Mouse (Mus musculus): ENCODE data around the gene G3bp2. TPM values are rescaled to one million over a fixed set of nuclear protein-coding genes. Genes with fewer than 3 reads are reported as not detected.

The G3bp2 gene
- polyA plus RNA-seq, 1 experiment, result 39.1 TPM

DNA sequence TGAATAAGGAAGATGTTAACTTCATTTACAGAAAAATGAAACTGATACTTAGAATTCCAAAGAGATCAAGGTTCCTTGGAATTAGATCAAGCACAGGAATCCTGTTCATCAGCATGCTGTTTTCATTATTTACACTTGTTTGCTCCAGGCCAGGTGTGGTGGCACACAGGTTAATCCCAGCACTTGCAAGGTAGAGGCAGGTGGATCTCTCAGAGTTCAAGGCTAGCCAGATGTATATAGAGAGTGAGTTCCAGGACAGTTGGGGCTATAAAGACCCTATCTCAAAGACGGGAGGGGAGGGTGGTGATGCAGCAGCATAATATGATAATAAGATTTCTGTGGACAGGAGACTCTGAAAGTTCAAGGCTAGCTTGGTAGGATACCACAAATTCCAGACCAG is 3.1 kb downstream of the G3bp2 start:
- Histone ChIP-seq H3K79me3 (ENCODE audit: low read depth) (peaks cover 69% of the 10 kb centered on the region), H3K79me2 (ENCODE audit: control insufficient read depth, insufficient read depth) (peaks cover 80% of the 10 kb centered on the region), H3K27me3 (ENCODE audit: control insufficient read depth, insufficient read depth, insufficient read length) (no peaks in the 10 kb centered on the region), H3ac (ENCODE audit: control insufficient read depth, insufficient read length, low read depth) (no peak overlapping the region), H3K4me3 (ENCODE audit: insufficient read depth, poor library complexity, severe bottlenecking) (no peak overlapping the region), H3K36me3 (ENCODE audit: control insufficient read depth, insufficient read depth) (peaks cover 2% of the 10 kb centered on the region)
- TF ChIP-seq CEBPB (IDR thresholded peaks at IDR 0.05; ENCODE audit: low read depth) (no peak), USF1 (IDR thresholded peaks at IDR 0.05; ENCODE audit: low read depth) (no peak), MYOD1 (IDR thresholded peaks at IDR 0.05; ENCODE audit: control insufficient read depth, insufficient read length, low read depth) (no peak), FOSL1 (IDR thresholded peaks at IDR 0.05; ENCODE audit: insufficient read depth, low read length, poor library complexity, severe bottlenecking) (no peak), CTCF (IDR thresholded peaks at IDR 0.05; ENCODE audit: control insufficient read depth, insufficient read depth, insufficient read length) (no peak)

DNA sequence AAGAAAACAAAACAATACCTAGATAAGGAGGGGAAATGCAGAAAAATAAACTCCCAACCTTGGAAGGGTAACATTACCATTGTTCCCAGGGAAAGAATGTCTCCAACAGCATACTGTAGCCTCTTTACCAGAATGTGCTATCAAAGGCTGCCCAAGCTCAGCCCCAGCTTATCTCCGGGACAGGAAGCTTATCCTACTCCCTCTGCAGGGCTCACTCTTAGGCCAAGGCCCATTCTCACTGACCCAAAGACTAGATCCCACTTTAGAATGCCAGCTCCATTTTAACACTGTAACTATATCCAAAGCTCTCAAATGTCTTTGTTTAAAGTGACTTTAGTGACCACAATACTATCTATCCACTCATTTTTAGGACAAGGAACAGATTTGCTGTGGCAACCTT is 4.2 kb downstream of the G3bp2 start:
- Histone ChIP-seq H3K36me3 (ENCODE audit: control insufficient read depth, insufficient read depth) (peaks cover 5% of the 10 kb centered on the region), H3K4me3 (ENCODE audit: insufficient read depth, poor library complexity, severe bottlenecking) (no peak overlapping the region), H3ac (ENCODE audit: control insufficient read depth, insufficient read length, low read depth) (no peak overlapping the region), H3K79me2 (ENCODE audit: control insufficient read depth, insufficient read depth) (peaks cover 91% of the 10 kb centered on the region), H3K27me3 (ENCODE audit: control insufficient read depth, insufficient read depth, insufficient read length) (no peaks in the 10 kb centered on the region), H3K79me3 (ENCODE audit: low read depth) (peaks cover 80% of the 10 kb centered on the region)
- TF ChIP-seq MAX (IDR thresholded peaks at IDR 0.05) (no peak), MYOG (IDR thresholded peaks at IDR 0.05; ENCODE audit: control insufficient read depth, extremely low read depth, insufficient read length) (no peak), FOSL1 (IDR thresholded peaks at IDR 0.05; ENCODE audit: insufficient read depth, low read length, poor library complexity, severe bottlenecking) (no peak), CEBPB (IDR thresholded peaks at IDR 0.05; ENCODE audit: low read depth) (no peak), MYOD1 (IDR thresholded peaks at IDR 0.05; ENCODE audit: control insufficient read depth, insufficient read length, low read depth) (no peak), CTCF (IDR thresholded peaks at IDR 0.05; ENCODE audit: control insufficient read depth, insufficient read depth, insufficient read length) (no peak), USF1 (IDR thresholded peaks at IDR 0.05; ENCODE audit: low read depth) (no peak)

DNA sequence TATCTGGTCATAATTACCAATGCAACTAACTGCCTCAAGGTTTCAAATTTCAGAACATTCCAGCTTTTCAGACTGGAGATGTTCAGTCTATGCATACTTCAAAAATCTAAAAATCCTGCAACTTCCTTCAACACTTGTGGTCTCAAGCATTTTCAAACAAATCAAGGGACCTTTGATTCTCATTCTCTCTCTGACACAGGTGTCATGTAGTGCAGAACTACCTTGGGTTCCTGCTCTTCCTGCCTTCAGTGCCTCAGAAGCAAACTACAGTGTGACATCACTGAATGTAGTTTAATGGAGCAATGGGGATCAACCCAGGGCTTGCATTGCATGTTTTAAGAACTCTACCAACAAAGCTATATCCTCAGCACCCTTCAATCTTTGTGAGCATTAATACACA is 4.8 kb downstream of the G3bp2 start:
- Histone ChIP-seq H3K36me3 (ENCODE audit: control insufficient read depth, insufficient read depth) (peaks cover 5% of the 10 kb centered on the region), H3K27me3 (ENCODE audit: control insufficient read depth, insufficient read depth, insufficient read length) (no peaks in the 10 kb centered on the region), H3ac (ENCODE audit: control insufficient read depth, insufficient read length, low read depth) (no peak overlapping the region), H3K4me3 (ENCODE audit: insufficient read depth, poor library complexity, severe bottlenecking) (no peak overlapping the region), H3K79me3 (ENCODE audit: low read depth) (peaks cover 85% of the 10 kb centered on the region), H3K79me2 (ENCODE audit: control insufficient read depth, insufficient read depth) (peaks cover 96% of the 10 kb centered on the region)
- TF ChIP-seq MYOG (IDR thresholded peaks at IDR 0.05; ENCODE audit: control insufficient read depth, extremely low read depth, insufficient read length) (no peak), MYOD1 (IDR thresholded peaks at IDR 0.05; ENCODE audit: control insufficient read depth, insufficient read length, low read depth) (no peak), CEBPB (IDR thresholded peaks at IDR 0.05; ENCODE audit: low read depth) (no peak), USF1 (IDR thresholded peaks at IDR 0.05; ENCODE audit: low read depth) (no peak), FOSL1 (IDR thresholded peaks at IDR 0.05; ENCODE audit: insufficient read depth, low read length, poor library complexity, severe bottlenecking) (no peak), CTCF (IDR thresholded peaks at IDR 0.05; ENCODE audit: control insufficient read depth, insufficient read depth, insufficient read length) (no peak), MAX (IDR thresholded peaks at IDR 0.05) (no peak)

DNA sequence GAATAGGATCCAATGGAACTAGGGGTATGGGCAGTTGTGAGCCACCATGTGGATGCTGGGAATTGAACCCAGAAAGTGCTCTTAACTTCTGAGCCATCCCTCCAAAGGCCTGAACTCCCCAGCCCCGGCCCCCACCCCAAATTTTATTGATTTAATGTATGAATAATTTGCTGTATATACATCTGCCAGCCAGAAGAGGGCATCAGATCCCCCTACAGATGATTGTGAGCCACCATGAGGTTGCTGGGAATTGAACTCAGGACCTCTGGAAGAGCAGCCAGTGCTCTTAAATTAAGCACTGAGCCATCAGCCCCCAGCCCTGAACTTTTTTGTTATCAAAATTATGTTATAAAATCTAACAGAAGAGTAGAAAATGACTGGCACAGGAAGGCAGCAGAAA is 7.2 kb downstream of the G3bp2 start:
- H3ac ChIP-seq (ENCODE audit: control insufficient read depth, insufficient read length, low read depth), result no peak overlapping the region
- TF ChIP-seq CTCF (IDR thresholded peaks at IDR 0.05; ENCODE audit: control insufficient read depth, insufficient read depth, insufficient read length), result no peak
- TF ChIP-seq CEBPB (IDR thresholded peaks at IDR 0.05; ENCODE audit: low read depth), result no peak
- no peak for TF ChIP-seq FOSL1 (IDR thresholded peaks at IDR 0.05; ENCODE audit: insufficient read depth, low read length, poor library complexity, severe bottlenecking)
- TF ChIP-seq MYOG (IDR thresholded peaks at IDR 0.05; ENCODE audit: control insufficient read depth, extremely low read depth, insufficient read length), result no peak
- no peak for TF ChIP-seq USF1 (IDR thresholded peaks at IDR 0.05; ENCODE audit: low read depth)
- TF ChIP-seq MYOD1 (IDR thresholded peaks at IDR 0.05; ENCODE audit: control insufficient read depth, insufficient read length, low read depth), result no peak
- no peak for TF ChIP-seq MAX (IDR thresholded peaks at IDR 0.05)
- peaks cover 91% of the 10 kb centered on the region for H3K79me3 ChIP-seq (ENCODE audit: low read depth)
- peaks cover 100% of the 10 kb centered on the region for H3K79me2 ChIP-seq (ENCODE audit: control insufficient read depth, insufficient read depth)
- H3K27me3 ChIP-seq (ENCODE audit: control insufficient read depth, insufficient read depth, insufficient read length), result no peaks in the 10 kb centered on the region
- H3K4me3 ChIP-seq (ENCODE audit: insufficient read depth, poor library complexity, severe bottlenecking), result no peak overlapping the region
- peaks cover 18% of the 10 kb centered on the region for H3K36me3 ChIP-seq (ENCODE audit: control insufficient read depth, insufficient read depth)

DNA sequence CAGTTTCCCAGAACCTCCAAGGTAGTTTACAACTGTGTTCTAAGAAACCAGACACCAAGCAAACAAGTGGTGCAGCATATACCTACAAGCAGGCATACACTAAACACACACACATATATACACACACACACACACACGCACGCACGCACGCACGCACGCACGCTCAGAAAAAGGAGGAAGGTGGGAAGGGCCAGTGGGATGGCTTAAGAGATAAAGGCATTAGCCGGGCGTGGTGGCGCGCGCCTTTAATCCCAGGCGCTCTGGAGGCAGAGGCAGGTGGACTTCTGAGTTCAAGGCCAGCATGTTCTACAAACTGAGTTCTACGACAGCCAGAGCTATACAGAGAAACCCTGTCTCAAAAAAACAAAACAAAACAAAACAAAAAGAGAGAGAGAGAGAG is 9.5 kb downstream of the G3bp2 start:
- H3K27me3 ChIP-seq (ENCODE audit: control insufficient read depth, insufficient read depth, insufficient read length), result no peaks in the 10 kb centered on the region

DNA sequence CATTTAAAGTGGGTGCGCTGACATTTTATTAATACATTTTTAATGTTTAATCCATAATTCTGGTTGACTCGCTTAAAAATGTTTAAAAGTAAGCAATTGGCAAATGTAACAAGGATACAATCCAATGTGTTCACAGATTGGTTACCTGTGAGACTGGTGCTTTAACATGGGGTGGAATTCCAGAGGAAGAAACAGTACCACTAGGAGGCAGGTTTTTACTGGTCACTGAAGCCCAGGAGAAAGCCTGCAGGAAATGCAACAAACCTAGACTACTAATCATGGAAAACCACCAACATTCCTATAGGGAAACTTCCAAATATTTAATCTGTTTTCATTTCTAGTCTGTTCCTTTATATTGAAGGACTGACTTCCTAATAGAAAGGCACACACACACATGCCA is 20.3 kb downstream of the G3bp2 start:
- peaks cover 81% of the 10 kb centered on the region for H3K36me3 ChIP-seq (ENCODE audit: control insufficient read depth, insufficient read depth)
- H3K27me3 ChIP-seq (ENCODE audit: control insufficient read depth, insufficient read depth, insufficient read length), result no peaks in the 10 kb centered on the region
- H3ac ChIP-seq (ENCODE audit: control insufficient read depth, insufficient read length, low read depth), result no peak overlapping the region
- H3K79me3 ChIP-seq (ENCODE audit: low read depth), result peaks cover 8% of the 10 kb centered on the region
- H3K4me3 ChIP-seq (ENCODE audit: insufficient read depth, poor library complexity, severe bottlenecking), result no peak overlapping the region
- peaks cover 23% of the 10 kb centered on the region for H3K79me2 ChIP-seq (ENCODE audit: control insufficient read depth, insufficient read depth)
- TF ChIP-seq CEBPB (IDR thresholded peaks at IDR 0.05; ENCODE audit: low read depth), result no peak
- no peak for TF ChIP-seq FOSL1 (IDR thresholded peaks at IDR 0.05; ENCODE audit: insufficient read depth, low read length, poor library complexity, severe bottlenecking)
- TF ChIP-seq MYOG (IDR thresholded peaks at IDR 0.05; ENCODE audit: control insufficient read depth, extremely low read depth, insufficient read length), result no peak
- no peak for TF ChIP-seq CTCF (IDR thresholded peaks at IDR 0.05; ENCODE audit: control insufficient read depth, insufficient read depth, insufficient read length)
- TF ChIP-seq MAX (IDR thresholded peaks at IDR 0.05), result no peak
- TF ChIP-seq USF1 (IDR thresholded peaks at IDR 0.05; ENCODE audit: low read depth), result no peak
- no peak for TF ChIP-seq MYOD1 (IDR thresholded peaks at IDR 0.05; ENCODE audit: control insufficient read depth, insufficient read length, low read depth)

More for the DNA sequence above, 9.5 kb downstream of the G3bp2 start:
- H3K79me3 ChIP-seq (ENCODE audit: low read depth), result peaks cover 78% of the 10 kb centered on the region
- H3K4me3 ChIP-seq (ENCODE audit: insufficient read depth, poor library complexity, severe bottlenecking), result no peak overlapping the region
- H3ac ChIP-seq (ENCODE audit: control insufficient read depth, insufficient read length, low read depth), result no peak overlapping the region
- TF ChIP-seq USF1 (IDR thresholded peaks at IDR 0.05; ENCODE audit: low read depth) (no peak), MAX (IDR thresholded peaks at IDR 0.05) (no peak), MYOD1 (IDR thresholded peaks at IDR 0.05; ENCODE audit: control insufficient read depth, insufficient read length, low read depth) (no peak), MYOG (IDR thresholded peaks at IDR 0.05; ENCODE audit: control insufficient read depth, extremely low read depth, insufficient read length) (no peak), CTCF (IDR thresholded peaks at IDR 0.05; ENCODE audit: control insufficient read depth, insufficient read depth, insufficient read length) (no peak), FOSL1 (IDR thresholded peaks at IDR 0.05; ENCODE audit: insufficient read depth, low read length, poor library complexity, severe bottlenecking) (no peak), CEBPB (IDR thresholded peaks at IDR 0.05; ENCODE audit: low read depth) (no peak)
- H3K36me3 ChIP-seq (ENCODE audit: control insufficient read depth, insufficient read depth), result peaks cover 27% of the 10 kb centered on the region
- peaks cover 92% of the 10 kb centered on the region for H3K79me2 ChIP-seq (ENCODE audit: control insufficient read depth, insufficient read depth)

Data from C2C12 (cell line).